Mouse (Mus musculus): ENCODE data around the gene Iqsec1. TPM values are rescaled to one million over a fixed set of nuclear protein-coding genes. Genes with fewer than 3 reads are reported as not detected.
A peak's percentile ranks its signal among the peaks of the same experiment; 100 is the strongest.

Iqsec1 gene
- polyA plus RNA-seq, 1 experiment = 230 TPM

DNA sequence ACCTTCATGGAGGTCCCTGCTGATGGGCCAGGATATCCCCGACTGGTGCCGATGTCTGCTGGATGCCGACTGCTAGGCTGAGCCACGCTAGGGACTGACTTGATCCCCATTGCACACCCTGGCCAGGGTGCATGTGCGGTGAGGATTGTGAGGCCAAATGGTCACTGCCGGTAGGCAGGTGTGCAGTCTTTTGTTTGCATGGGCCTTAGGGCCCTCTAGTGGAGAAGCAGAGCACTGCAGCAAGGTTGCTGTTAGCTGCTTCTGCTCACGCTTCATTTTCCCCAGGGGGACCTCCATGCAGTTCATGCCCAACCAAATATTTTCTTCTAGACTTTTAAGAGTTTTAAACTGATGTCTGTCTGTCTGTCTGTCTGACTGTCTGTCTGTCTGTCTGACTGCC lies 381.9 kb downstream of the Iqsec1 start:
- TF ChIP-seq POLR2A (IDR thresholded peaks at IDR 0.05; ENCODE audit: low read depth, low read length) (no peak), CTCF (IDR thresholded peaks at IDR 0.05; ENCODE audit: extremely low read depth, insufficient read depth, insufficient read length, insufficient replicate concordance) (peak; percentile 83; the same call in 1 of the 2 replicates)
- peak; percentile 61 to 67 for DNase-seq (ENCODE audit: low read depth in 1 of 2, low spot score in 2 of 2)
- Histone ChIP-seq H3K4me3 (ENCODE audit: extremely low read depth, insufficient read depth, insufficient read length) (no peak overlapping the region), H3K27me3 (ENCODE audit: control insufficient read depth, insufficient read depth, low read length) (no peaks in the 10 kb centered on the region), H3K27ac (ENCODE audit: insufficient read depth, low read length) (no peak overlapping the region), H3K36me3 (ENCODE audit: control insufficient read depth, insufficient read depth, low read length) (no peaks in the 10 kb centered on the region), H3K4me1 (ENCODE audit: control insufficient read depth, insufficient read depth, insufficient read length) (no peaks in the 10 kb centered on the region)
- 36% methylated on average over 7 of the region's 7 CpGs for WGBS

Other genes starting within 250 kb of the Iqsec1 start
- 176 and 180 TPM in 2 replicates for gene Nup210, start 128.1 kb upstream of the Iqsec1 start, polyA plus RNA-seq (2012; rRNA removed)
- 8.3 and 8.9 TPM in 2 replicates for gene Hdac11, start 168.0 kb upstream of the Iqsec1 start, polyA plus RNA-seq (2012; rRNA removed)
- gene Fbln2, start 223.8 kb upstream of the Iqsec1 start, polyA plus RNA-seq (2012; rRNA removed) = 12.0 and 15.6 TPM in 2 replicates

Measured in spleen, adult 2 months (tissue).